Mouse (Mus musculus) small intestine, adult 2 months (tissue): ENCODE data around the gene Phactr1.

ENCODE experiments used
- CTCF ChIP-seq: fragments of 200-500 bp; IDR thresholded peaks from 2 replicates; pipeline ENCODE4 v1.5.1; 2012; ENCODE audit warnings: low read depth, mild to moderate bottlenecking, control low read depth, inconsistent platforms, low read length, moderate library complexity, mixed read lengths; ENCODE audit not compliant: insufficient replicate concordance, insufficient read length; ENCODE audit errors: extremely low read depth
- POLR2A ChIP-seq: fragments of 200-500 bp; IDR thresholded peaks from 2 replicates; pipeline ENCODE4 v1.6.1; 2012; ENCODE audit warnings: low read depth, mild to moderate bottlenecking, control low read depth, inconsistent platforms, low read length, moderate library complexity

- TF ChIP-seq CTCF (no peak), POLR2A (no peak)
These were observed 390.5 kb downstream of the Phactr1 start for GRCm38 (mm10) chr13:43070971-43071370.
